Mouse (Mus musculus) regulatory T cell (primary cell): ENCODE results near the gene Zc3h6.

Source experiments
- in situ Hi-C: fragments of 300-600 bp; cut with MboI, MseI; formaldehyde crosslinking; loops from one replicate; pipeline ENCODE4 v1.15.1; 2025; ENCODE audit warnings: high pct_unique_total_duplicates

Zc3h6 gene

GRCm38 (mm10) chr2:129020106-129020505 lies 52.9 kb downstream of the Zc3h6 start:
- in situ Hi-C loops: loop anchor here (10.0 kb wide), 1 partner anchor 1005 kb away; no protein-coding TSS in a partner anchor

DNA sequence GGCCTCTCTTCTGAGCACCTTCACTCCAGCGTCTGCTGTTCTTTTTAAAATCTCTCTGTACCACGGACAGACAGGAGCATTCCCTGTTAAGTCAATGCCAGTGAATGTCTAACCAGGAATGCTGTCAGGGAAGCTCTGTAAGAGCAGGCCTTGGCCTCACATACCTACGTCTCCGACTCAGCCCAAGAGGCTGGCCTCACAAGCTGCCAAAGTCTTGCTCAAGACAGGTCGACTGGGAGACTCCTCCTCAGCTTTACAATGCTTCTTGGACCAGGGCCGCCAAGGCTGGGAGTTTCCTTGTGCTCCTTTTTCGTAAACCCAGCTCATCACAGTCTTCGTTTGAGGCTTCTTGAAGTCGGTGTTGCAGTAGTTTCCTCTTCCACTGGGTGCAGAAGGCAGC lies 57.6 kb downstream of the Zc3h6 start:
- in situ Hi-C loops: loop anchor here (10.0 to 25.0 kb wide), 2 partner anchors 1000 to 1912 kb away; no protein-coding TSS in a partner anchor

GRCm38 (mm10) chr2:129035381-129035780 lies 68.2 kb downstream of the Zc3h6 start:
- in situ Hi-C loops: loop anchor here (25.0 kb wide), 1 partner anchor 1902 kb away; no protein-coding TSS in a partner anchor

GRCm38 (mm10) chr2:129038426-129038936 lies 71.3 kb downstream of the Zc3h6 start:
- in situ Hi-C loops: loop anchor here (25.0 kb wide), 1 partner anchor 1899 kb away; no protein-coding TSS in a partner anchor

DNA sequence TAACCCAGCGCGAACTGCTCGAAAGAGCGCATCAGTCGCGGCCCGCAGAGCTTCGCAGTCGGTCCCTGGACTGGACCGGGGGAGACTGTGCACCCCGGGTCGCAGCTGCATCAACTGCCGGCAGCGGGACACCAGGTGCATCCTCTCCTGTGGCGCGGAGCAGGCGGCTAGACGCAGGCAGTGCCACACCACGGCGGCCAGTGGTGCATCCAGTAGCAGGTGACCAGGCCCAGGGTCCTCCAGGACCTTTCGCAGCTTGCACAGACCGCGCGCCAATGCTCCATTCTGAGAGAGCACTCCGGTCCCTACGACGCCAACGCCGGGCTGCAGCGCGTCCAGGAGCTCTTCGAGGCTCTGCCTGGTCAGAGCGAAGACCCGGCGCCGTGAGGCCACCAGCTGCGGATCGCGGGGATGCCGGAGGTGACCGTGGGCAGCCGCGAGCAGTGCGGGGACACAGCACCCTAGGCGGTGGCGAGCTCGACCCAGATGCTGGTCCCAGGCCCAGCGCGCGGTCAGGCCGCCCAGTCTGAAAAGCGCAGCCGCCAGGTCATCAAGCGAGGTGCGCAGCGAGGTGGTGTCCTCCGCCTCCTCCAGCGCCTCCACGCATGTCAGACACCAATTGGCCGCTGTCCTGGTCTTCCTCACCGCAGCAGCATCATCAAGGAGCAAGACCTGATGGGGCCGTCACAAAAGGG lies 71.9 kb downstream of the Zc3h6 start:
- in situ Hi-C loops: loop anchor here (25.0 kb wide), 1 partner anchor 1898 kb away; no protein-coding TSS in a partner anchor

GRCm38 (mm10) chr2:129040567-129040966 lies 73.4 kb downstream of the Zc3h6 start:
- in situ Hi-C loops: loop anchor here (25.0 kb wide), 1 partner anchor 1897 kb away; no protein-coding TSS in a partner anchor

GRCm38 (mm10) chr2:129046172-129046845 lies 79.1 kb downstream of the Zc3h6 start:
- in situ Hi-C loops: loop anchor here (25.0 kb wide), 1 partner anchor 1891 kb away; no protein-coding TSS in a partner anchor

- in situ Hi-C loops: loop anchor here (25.0 kb wide), 1 partner anchor 1890 kb away; no protein-coding TSS in a partner anchor
Observed at GRCm38 (mm10) chr2:129046846-129047196, 79.6 kb downstream of the Zc3h6 start.

- in situ Hi-C loops: loop anchor here (25.0 kb wide), 1 partner anchor 1889 kb away; no protein-coding TSS in a partner anchor
Observed at GRCm38 (mm10) chr2:129047811-129048210, 80.6 kb downstream of the Zc3h6 start, which contains the start of gene Vinac1. TSS of gene Vinac1 (minus strand) at chr2:129048172.

GRCm38 (mm10) chr2:129052451-129052983 lies 85.3 kb downstream of the Zc3h6 start:
- in situ Hi-C loops: no loop called here

DNA sequence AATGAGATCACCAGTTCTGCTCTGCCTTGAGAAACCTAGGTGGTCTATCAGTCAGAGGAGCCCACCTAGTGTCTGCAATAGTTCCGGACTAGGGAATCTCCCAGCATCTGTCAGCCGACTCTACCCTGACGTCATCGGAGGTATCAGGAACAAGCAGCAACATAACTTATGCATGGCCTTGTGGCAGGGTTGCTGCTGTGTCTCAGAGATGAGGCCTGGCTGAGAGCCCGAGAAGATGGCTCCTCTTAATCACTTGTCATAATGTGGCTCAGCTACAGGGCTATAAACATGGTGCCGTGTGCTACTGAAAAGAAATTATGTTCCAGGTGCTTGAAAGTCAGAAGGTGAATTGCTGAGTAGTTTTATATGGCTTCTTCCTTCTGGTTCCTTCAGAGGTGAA lies 88.5 kb downstream of the Zc3h6 start:
- in situ Hi-C loops: loop anchor here (5.0 kb wide), 1 partner anchor 108 kb away; no protein-coding TSS in a partner anchor

GRCm38 (mm10) chr2:129056597-129056996 lies 89.4 kb downstream of the Zc3h6 start:
- in situ Hi-C loops: loop anchor here (5.0 kb wide), 1 partner anchor 109 kb away; no protein-coding TSS in a partner anchor

DNA sequence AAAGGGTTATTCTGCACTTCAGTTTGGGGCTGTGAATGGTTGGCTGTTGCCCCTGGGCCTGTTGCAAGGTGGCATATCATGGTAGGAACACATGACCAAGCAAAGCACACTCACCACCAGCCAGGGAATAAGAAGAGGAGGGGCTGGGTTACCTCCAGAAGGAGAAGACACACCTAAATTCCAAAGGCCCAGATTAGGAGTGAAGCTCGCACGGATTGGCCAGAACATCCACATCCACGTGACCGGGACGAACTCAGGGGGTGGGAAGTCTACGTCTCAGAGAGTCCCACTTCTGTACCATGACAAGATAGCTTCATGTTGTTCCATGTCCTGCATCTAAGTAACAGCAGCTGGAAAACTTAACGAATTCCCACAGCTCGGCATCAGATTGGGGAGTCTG lies 90.1 kb downstream of the Zc3h6 start:
- in situ Hi-C loops: loop anchor here (5.0 kb wide), 1 partner anchor 110 kb away; no protein-coding TSS in a partner anchor

DNA sequence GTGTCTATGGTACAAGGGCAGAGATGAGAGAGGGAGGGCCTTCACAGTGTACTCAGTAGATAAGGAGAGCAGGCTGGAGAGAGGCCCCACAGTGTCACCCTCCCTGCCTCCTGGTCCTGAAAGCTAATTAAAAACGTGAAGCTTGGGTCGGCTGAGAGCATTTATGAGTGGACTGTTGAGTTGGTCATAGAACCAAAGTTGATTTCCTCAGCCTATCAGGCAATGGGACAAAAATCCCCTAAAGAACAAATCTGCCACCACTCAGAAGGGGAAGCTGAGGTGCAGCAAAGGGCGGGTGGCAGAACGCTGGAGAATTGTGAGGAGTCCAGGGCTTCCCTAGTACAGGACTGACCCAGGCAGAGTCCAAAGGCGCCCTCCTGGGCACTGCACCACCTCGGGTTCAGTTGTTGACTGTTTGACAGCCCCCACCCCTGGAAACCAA lies 90.7 kb downstream of the Zc3h6 start:
- in situ Hi-C loops: loop anchor here (5.0 kb wide), 1 partner anchor 111 kb away; no protein-coding TSS in a partner anchor

DNA sequence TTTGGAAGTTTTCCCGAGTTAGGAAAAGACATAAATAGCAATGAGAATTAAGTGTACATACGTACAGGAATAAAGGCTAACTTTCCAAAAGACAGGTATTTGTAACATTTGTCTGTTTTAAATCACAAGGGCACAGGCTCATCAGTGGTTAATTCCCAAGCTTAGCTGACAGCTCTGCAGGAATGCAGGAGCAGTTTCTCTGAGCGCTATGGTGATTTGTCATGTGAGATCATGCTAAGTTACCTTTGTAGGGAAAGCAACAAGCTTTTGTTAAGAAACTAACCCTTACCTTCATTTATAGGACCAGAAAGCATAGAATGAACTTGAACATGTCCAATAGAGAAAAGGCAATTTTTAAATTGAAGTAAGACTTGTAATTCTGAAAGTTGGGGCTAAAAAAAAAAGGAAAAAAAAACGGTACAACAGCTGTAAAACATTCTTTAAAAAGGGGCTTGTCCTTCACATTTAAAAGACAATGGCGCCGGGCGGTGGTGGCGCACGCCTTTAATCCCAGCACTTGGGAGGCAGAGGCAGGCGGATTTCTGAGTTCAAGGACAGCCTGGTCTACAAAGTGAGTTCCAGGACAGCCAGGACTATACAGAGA lies 94.4 kb downstream of the Zc3h6 start:
- in situ Hi-C loops: no loop called here

DNA sequence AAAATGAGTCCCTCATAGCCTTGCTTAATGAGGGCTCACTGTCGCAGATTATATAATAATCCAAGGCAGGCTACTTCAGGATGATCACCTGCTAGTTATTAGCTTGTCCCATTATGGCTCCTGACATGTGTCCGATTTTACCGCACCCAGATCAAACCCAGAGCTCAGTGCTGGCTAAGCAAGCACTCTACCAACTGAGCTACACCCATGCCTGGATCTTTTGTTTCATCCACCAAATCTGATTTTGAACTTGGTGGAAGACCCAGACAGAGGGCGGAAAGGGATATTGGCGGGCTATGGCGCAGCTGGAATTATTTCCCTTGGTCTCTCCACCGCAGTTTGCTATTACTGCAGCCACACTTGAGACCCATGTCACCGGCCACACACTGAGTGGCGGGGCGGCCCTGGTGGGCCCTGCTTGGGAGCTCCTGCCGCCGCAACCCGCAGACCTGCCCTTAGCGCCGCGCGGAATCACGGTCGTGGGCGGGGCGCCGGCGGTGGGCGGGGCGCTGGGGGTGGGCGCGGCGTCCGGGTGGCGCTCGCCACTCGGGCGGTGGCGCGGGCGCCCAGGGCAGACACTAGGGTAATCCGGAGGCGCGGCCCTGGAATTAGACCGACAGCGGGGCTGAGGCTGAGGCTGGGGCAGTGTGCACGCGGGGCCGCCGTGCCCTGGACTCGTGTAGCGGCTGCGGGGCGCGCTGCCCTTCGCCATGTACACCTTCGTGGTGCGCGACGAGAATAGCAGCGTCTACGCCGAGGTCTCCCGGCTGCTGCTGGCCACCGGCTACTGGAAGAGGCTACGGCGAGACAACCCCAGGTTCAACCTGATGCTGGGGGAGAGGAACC lies 98.5 kb downstream of the Zc3h6 start, which contains the start of gene Ttl:
TSS of gene Ttl (plus strand) at position 506 of the 846 bp plus-strand sequence.
- in situ Hi-C loops: no loop called here

GRCm38 (mm10) chr2:129066326-129066725 lies 99.1 kb downstream of the Zc3h6 start:
- in situ Hi-C loops: no loop called here
